In the genomic region with DNA sequence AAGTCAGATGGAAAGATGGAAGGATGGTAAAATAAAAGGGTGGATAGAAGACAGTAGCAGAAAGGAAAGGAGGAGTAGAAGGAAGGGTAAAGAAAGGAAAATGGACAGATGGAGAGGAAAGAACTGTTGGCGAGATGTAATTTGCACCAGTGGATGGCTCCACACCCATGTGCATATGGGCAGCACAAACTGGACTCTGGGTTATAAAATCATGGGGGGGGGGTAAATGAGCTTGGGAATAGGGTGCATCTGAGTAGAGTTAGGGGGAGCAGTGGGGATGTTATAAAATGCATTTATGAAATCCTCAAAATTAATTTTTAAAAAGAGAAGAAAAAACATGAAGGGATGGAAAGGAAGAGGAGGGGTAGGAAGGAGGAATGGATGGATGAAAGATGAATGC, we compare ENCODE assay signal across 8 mouse cellular contexts. TPM values are rescaled to one million over a fixed set of nuclear protein-coding genes. Genes with fewer than 3 reads are reported as not detected.
DNase-seq lines count a peak whose midpoint lies in the region; ATAC-seq and TF ChIP-seq lines count a peak whose summit lies in the region.

No protein-coding gene starts in this region.

- peaks cover 9% of the 10 kb centered on the region for H3K4me1 ChIP-seq in erythroblast, embryonic 14.5 days (ENCODE audit: control insufficient read depth)
- no peaks in the 10 kb centered on the region for H3K4me1 ChIP-seq in neural tube, embryonic 11.5 days (ENCODE audit: control insufficient read depth, insufficient read depth, low read length)
- H3K4me1 ChIP-seq in liver, embryonic 11.5 days (replicated peaks; ENCODE audit: control insufficient read depth, insufficient read depth, low read length), result no peaks in the 10 kb centered on the region
- H3K4me1 ChIP-seq in stomach, postnatal 0 days (replicated peaks; ENCODE audit: control insufficient read depth, insufficient read depth), result no peaks in the 10 kb centered on the region

- H3K4me3 ChIP-seq in erythroblast, embryonic 14.5 days (replicated peaks), result peak overlapping the region; percentile 64
- H3K4me3 ChIP-seq in neural tube, embryonic 11.5 days (ENCODE audit: low read depth, low read length), result peak overlapping the region; percentile 48
- peak overlapping the region; percentile 56 for H3K4me3 ChIP-seq in liver, embryonic 11.5 days (ENCODE audit: low read depth, low read length)
- H3K4me3 ChIP-seq in stomach, postnatal 0 days (ENCODE audit: low read depth, low read length), result peak overlapping the region; percentile 48

- WGBS in neural tube, embryonic 11.5 days, result 91% methylated on average over 1 of the region's 1 CpGs
- 73% methylated on average over 1 of the region's 1 CpGs for WGBS in liver, embryonic 11.5 days
- 53% methylated on average over 1 of the region's 1 CpGs for WGBS in stomach, postnatal 0 days

- TF ChIP-seq CTCF in stomach, postnatal 0 days (IDR thresholded peaks at IDR 0.05; ENCODE audit: low read depth), result no peak

- no peak overlapping the region for H3K27ac ChIP-seq in neural tube, embryonic 11.5 days (ENCODE audit: low read depth, low read length)
- H3K27ac ChIP-seq in liver, embryonic 11.5 days (ENCODE audit: low read depth, low read length), result no peak overlapping the region
- no peak overlapping the region for H3K27ac ChIP-seq in stomach, postnatal 0 days (replicated peaks)

- no peak for DNase-seq in neural tube, embryonic 11.5 days (ENCODE audit: low spot score)
- DNase-seq in neural tube, embryonic 10.5 days (ENCODE audit: extremely low spot score, low spot score), result no peak
- no peak for DNase-seq in liver, embryonic 11.5 days (ENCODE audit: low spot score)
- DNase-seq in stomach, postnatal 0 days (ENCODE audit: low spot score), result no peak
- no peak for DNase-seq in urinary bladder, adult 2 months (ENCODE audit: low spot score)
- DNase-seq in urinary bladder, postnatal 4 days (ENCODE audit: low spot score in 2 of 2), result no peak

- no peak overlapping the region; the same call in 1 of the 2 replicates for H3K9ac ChIP-seq in neural tube, embryonic 11.5 days (ENCODE audit: low read length)
- no peak overlapping the region for H3K9ac ChIP-seq in liver, embryonic 11.5 days (ENCODE audit: low read depth, low read length)
- H3K9ac ChIP-seq in stomach, postnatal 0 days (ENCODE audit: low read length), result no peak overlapping the region

- peak overlapping the region; percentile 40 for H3K4me2 ChIP-seq in neural tube, embryonic 11.5 days (ENCODE audit: low read depth)
- H3K4me2 ChIP-seq in liver, embryonic 11.5 days, result peak overlapping the region; percentile 60
- H3K4me2 ChIP-seq in stomach, postnatal 0 days (replicated peaks; ENCODE audit: low read depth), result peak overlapping the region; percentile 38

- no peaks in the 10 kb centered on the region for H3K36me3 ChIP-seq in erythroblast, embryonic 14.5 days (ENCODE audit: control insufficient read depth)
- H3K36me3 ChIP-seq in neural tube, embryonic 11.5 days (ENCODE audit: control insufficient read depth, insufficient read depth, low read length), result no peaks in the 10 kb centered on the region
- no peaks in the 10 kb centered on the region for H3K36me3 ChIP-seq in liver, embryonic 11.5 days (ENCODE audit: control insufficient read depth, insufficient read depth, low read length)
- H3K36me3 ChIP-seq in stomach, postnatal 0 days (ENCODE audit: control insufficient read depth, insufficient read depth, low read length), result no peaks in the 10 kb centered on the region

- TF ChIP-seq EP300 in stomach, postnatal 0 days (optimal IDR thresholded peaks at IDR 0.05), result no peak

- H3K9me3 ChIP-seq in erythroblast, embryonic 14.5 days (ENCODE audit: control insufficient read depth, low read length), result no peaks in the 10 kb centered on the region
- H3K9me3 ChIP-seq in neural tube, embryonic 11.5 days (ENCODE audit: control insufficient read depth, low read length), result no peaks in the 10 kb centered on the region
- H3K9me3 ChIP-seq in liver, embryonic 11.5 days (ENCODE audit: control insufficient read depth, low read length), result no peaks in the 10 kb centered on the region
- H3K9me3 ChIP-seq in stomach, postnatal 0 days (ENCODE audit: control insufficient read depth, low read length), result no peaks in the 10 kb centered on the region

- no peak for ATAC-seq in erythroblast, adult 5-6 weeks (replicated peaks; ENCODE audit: low FRiP score, poor library complexity, severe bottlenecking)
- no peak for ATAC-seq in neural tube, embryonic 11.5 days (ENCODE audit: insufficient read depth, low FRiP score, low TSS enrichment)
- ATAC-seq in liver, embryonic 11.5 days (replicated peaks; ENCODE audit: low FRiP score), result no peak
- ATAC-seq in stomach, postnatal 0 days (ENCODE audit: low FRiP score, low TSS enrichment), result no peak

- no peaks in the 10 kb centered on the region; the same call in 1 of the 2 replicates for H3K27me3 ChIP-seq in erythroblast, embryonic 14.5 days (ENCODE audit: control insufficient read depth)
- no peaks in the 10 kb centered on the region for H3K27me3 ChIP-seq in neural tube, embryonic 11.5 days (ENCODE audit: control insufficient read depth, insufficient read depth, low read length)
- H3K27me3 ChIP-seq in liver, embryonic 11.5 days (replicated peaks; ENCODE audit: control insufficient read depth, insufficient read depth, low read length), result 0 out of 2 replicates have a peak, but pooled peaks cover 4% of the 10 kb centered on the region
- no peaks in the 10 kb centered on the region for H3K27me3 ChIP-seq in stomach, postnatal 0 days (ENCODE audit: control insufficient read depth, insufficient read depth, low read length)

RNA-seq across cellular contexts. Expression of gene Ids, which starts 0.7 kb away (rescaled TPM):
- 0.06 and 0.08 TPM in 2 replicates for polyA plus RNA-seq in erythroblast, embryonic 14.5 days (2012)
- 13.0 and 13.1 TPM in 2 replicates for total RNA-seq in erythroblast, adult 5-6 weeks (2015; ENCODE audit: low replicate concordance)
- 1.7 and 2.2 TPM in 2 replicates for total RNA-seq in erythroblast, adult 5-6 weeks (2017; ENCODE audit: low replicate concordance)
- polyA plus RNA-seq in neural tube, embryonic 11.5 days (2014; fragmentation: Nextera tagmentation; extraction: Ambion mirVana), result 4.5 and 4.7 TPM in 2 replicates
- polyA plus RNA-seq in liver, embryonic 11.5 days (2014; fragmentation: Nextera tagmentation; extraction: Ambion mirVana), result 0.78 and 1.2 TPM in 2 replicates
- polyA plus RNA-seq in stomach, postnatal 0 days (2015; fragmentation: Nextera tagmentation; extraction: Ambion mirVana), result 3.2 and 3.3 TPM in 2 replicates
- polyA plus RNA-seq in urinary bladder, adult 2 months (2012; rRNA removed), result 26.5 and 32.1 TPM in 2 replicates

RNA-seq across cellular contexts. Expression of gene 1110012L19Rik, which starts 21.5 kb away (rescaled TPM):
- polyA plus RNA-seq in erythroblast, embryonic 14.5 days (2012), result 0.04 and 0.15 TPM in 2 replicates
- 2.7 and 4.8 TPM in 2 replicates for total RNA-seq in erythroblast, adult 5-6 weeks (2015; ENCODE audit: low replicate concordance)
- 4.4 and 6.4 TPM in 2 replicates for total RNA-seq in erythroblast, adult 5-6 weeks (2017; ENCODE audit: low replicate concordance)
- polyA plus RNA-seq in neural tube, embryonic 11.5 days (2014; fragmentation: Nextera tagmentation; extraction: Ambion mirVana), result 26.1 and 30.0 TPM in 2 replicates
- 16.5 and 18.2 TPM in 2 replicates for polyA plus RNA-seq in liver, embryonic 11.5 days (2014; fragmentation: Nextera tagmentation; extraction: Ambion mirVana)
- polyA plus RNA-seq in stomach, postnatal 0 days (2015; fragmentation: Nextera tagmentation; extraction: Ambion mirVana), result 26.2 and 27.3 TPM in 2 replicates
- 29.5 and 33.5 TPM in 2 replicates for polyA plus RNA-seq in urinary bladder, adult 2 months (2012; rRNA removed)

Comparison
In these comparisons a context has a peak if more than half of its experiments do, and no peak if none do; other contexts are left out.
1. RNA of gene 1110012L19Rik, which starts 21.5 kb away (polyA plus RNA-seq): 29.5 to 33.5 TPM in urinary bladder, adult 2 months, 26.2 to 27.3 TPM in stomach, postnatal 0 days, 26.1 to 30.0 TPM in neural tube, embryonic 11.5 days and 16.5 to 18.2 TPM in liver, embryonic 11.5 days; 0.04 to 0.15 TPM in erythroblast, embryonic 14.5 days; every median in the first group is over 10 times any median in the second.
2. Peak in every context shown above with its lines, with median percentiles within 50 percentile points of each other: H3K4me3 ChIP-seq and H3K4me2 ChIP-seq.